Mouse (Mus musculus) regulatory T cell (primary cell): ENCODE measurements at regions not wholly inside any gene's neighbourhood (a gene's known extent, or its start where the extent isn't known, plus 50 kb on each side); places are given as distances from the start of the nearest gene placed in this dataset.

Experiments
- in situ Hi-C: fragments of 300-600 bp; cut with MboI, MseI; formaldehyde crosslinking; loops from one replicate; pipeline ENCODE4 v1.15.1; 2025; ENCODE audit warnings: high pct_unique_total_duplicates

- in situ Hi-C loops, result no loop called here
Measured at GRCm38 (mm10) chr17:52196811-52197210, 363.7 kb upstream of the Satb1 start.

GRCm38 (mm10) chr17:52195804-52196203 is 362.7 kb upstream of the Satb1 start:
- in situ Hi-C loops, result no loop called here

GRCm38 (mm10) chr17:52191064-52191682 is 358.1 kb upstream of the Satb1 start:
- in situ Hi-C loops, result no loop called here

GRCm38 (mm10) chr17:52182706-52183105 is 349.6 kb upstream of the Satb1 start:
- in situ Hi-C loops, result no loop called here

- in situ Hi-C loops, result no loop called here
Measured at GRCm38 (mm10) chr17:52177996-52178395, 344.9 kb upstream of the Satb1 start.

- in situ Hi-C loops, result loop anchor here (5.0 to 10.0 kb wide), 2 partner anchors 96 to 287 kb away; no protein-coding TSS in a partner anchor
Measured at GRCm38 (mm10) chr17:52168076-52168838, 335.2 kb upstream of the Satb1 start.

GRCm38 (mm10) chr17:52167658-52168057 is 334.6 kb upstream of the Satb1 start:
- in situ Hi-C loops, result loop anchor here (5.0 to 10.0 kb wide), 2 partner anchors 95 to 287 kb away; no protein-coding TSS in a partner anchor

- in situ Hi-C loops, result loop anchor here (5.0 to 10.0 kb wide), 2 partner anchors 94 to 289 kb away; no protein-coding TSS in a partner anchor
Measured at GRCm38 (mm10) chr17:52165891-52166485, 332.9 kb upstream of the Satb1 start.

GRCm38 (mm10) chr17:52162559-52163397 is 329.7 kb upstream of the Satb1 start:
- in situ Hi-C loops, result loop anchor here (10.0 kb wide), 1 partner anchor 292 kb away; no protein-coding TSS in a partner anchor

- in situ Hi-C loops, result loop anchor here (5.0 kb wide), 1 partner anchor 313 kb away; no protein-coding TSS in a partner anchor
Measured at GRCm38 (mm10) chr17:52150496-52150895, 317.4 kb upstream of the Satb1 start.

GRCm38 (mm10) chr17:52149834-52150233 is 316.7 kb upstream of the Satb1 start:
- in situ Hi-C loops, result loop anchor here (5.0 kb wide), 1 partner anchor 313 kb away; no protein-coding TSS in a partner anchor

- in situ Hi-C loops, result no loop called here
Measured at GRCm38 (mm10) chr17:52149068-52149467, 316.0 kb upstream of the Satb1 start.

- in situ Hi-C loops, result no loop called here
Measured at GRCm38 (mm10) chr17:52103891-52104290, 270.8 kb upstream of the Satb1 start.

- in situ Hi-C loops, result no loop called here
Measured at GRCm38 (mm10) chr17:52085834-52086233, 252.7 kb upstream of the Satb1 start.

GRCm38 (mm10) chr17:52084455-52084854 is 251.4 kb upstream of the Satb1 start:
- in situ Hi-C loops, result no loop called here

GRCm38 (mm10) chr17:52079316-52079715 is 246.2 kb upstream of the Satb1 start:
- in situ Hi-C loops, result no loop called here

GRCm38 (mm10) chr17:52078496-52078895 is 245.4 kb upstream of the Satb1 start:
- in situ Hi-C loops, result no loop called here

- in situ Hi-C loops, result no loop called here
Measured at GRCm38 (mm10) chr17:52077951-52078350, 244.9 kb upstream of the Satb1 start.

- in situ Hi-C loops, result no loop called here
Measured at GRCm38 (mm10) chr17:52076746-52077145, 243.7 kb upstream of the Satb1 start.

GRCm38 (mm10) chr17:52067721-52068120 is 234.6 kb upstream of the Satb1 start:
- in situ Hi-C loops, result loop anchor here (10.0 kb wide), 1 partner anchor 253 kb away; no protein-coding TSS in a partner anchor

- in situ Hi-C loops, result loop anchor here (10.0 kb wide), 1 partner anchor 250 kb away; no protein-coding TSS in a partner anchor
Measured at GRCm38 (mm10) chr17:52064618-52065017, 231.5 kb upstream of the Satb1 start.
